Mouse (Mus musculus): ENCODE measurements at regions not wholly inside any gene's neighbourhood (a gene's known extent, or its start where the extent isn't known, plus 50 kb on each side); places are given as distances from the start of the nearest gene placed in this dataset.

GRCm38 (mm10) chr10:99578366-99578765 is 181.1 kb downstream of the Csl start:
- no peaks in the 10 kb centered on the region for H3K4me1 ChIP-seq (ENCODE audit: control insufficient read depth in 1 of 2, insufficient read depth in 2 of 2, low read length in 2 of 2)
- H3K9me3 ChIP-seq (replicated peaks; ENCODE audit: insufficient read depth, low read length): no peaks in the 10 kb centered on the region
- H3K79me2 ChIP-seq (ENCODE audit: control insufficient read depth, insufficient read depth, low read length, poor library complexity): no peaks in the 10 kb centered on the region
- H3K36me3 ChIP-seq (ENCODE audit: control insufficient read depth in 1 of 2, insufficient read depth in 2 of 2, low read length in 2 of 2): no peaks in the 10 kb centered on the region
- DNase-seq (ENCODE audit: low read depth, low spot score): no peak
- no peak overlapping the region for H3K27ac ChIP-seq (ENCODE audit: control insufficient read depth, low read depth, low read length)
- no peaks in the 10 kb centered on the region; a peak in 1 of 4 replicates for H3K27me3 ChIP-seq (ENCODE audit: control insufficient read depth in 1 of 2, insufficient read depth in 2 of 2, low read length in 2 of 2)
- TF ChIP-seq MXI1 (IDR thresholded peaks at IDR 0.05; ENCODE audit: low read depth, low read length) (no peak), ELF1 (IDR thresholded peaks at IDR 0.05; ENCODE audit: low read depth, low read length) (no peak), TAL1 (IDR thresholded peaks at IDR 0.05; ENCODE audit: low read length) (no peak), EP300 (IDR thresholded peaks at IDR 0.05; ENCODE audit: low read depth in 1 of 2, low read length in 2 of 2) (no peak), MAX (IDR thresholded peaks at IDR 0.05; ENCODE audit: low read length) (no peak), CHD2 (IDR thresholded peaks at IDR 0.05; ENCODE audit: low read length) (no peak), MYC (IDR thresholded peaks at IDR 0.05; ENCODE audit: low read depth, low read length) (no peak), ZKSCAN1 (IDR thresholded peaks at IDR 0.05; ENCODE audit: low read depth, low read length) (no peak), E2F4 (IDR thresholded peaks at IDR 0.05; ENCODE audit: borderline replicate concordance, low read depth, low read length) (no peak), HCFC1 (IDR thresholded peaks at IDR 0.05; ENCODE audit: low read depth, low read length) (no peak)
- no peak overlapping the region for H3K4me3 ChIP-seq (ENCODE audit: control insufficient read depth in 1 of 2, insufficient read depth in 1 of 2, low read depth in 2 of 2, low read length in 2 of 2)
- no peak overlapping the region for H3K9ac ChIP-seq (ENCODE audit: control insufficient read depth, low read depth, low read length, poor library complexity, severe bottlenecking)

GRCm38 (mm10) chr10:99580191-99580590 is 179.3 kb downstream of the Csl start:
- H3K9me3 ChIP-seq (replicated peaks; ENCODE audit: insufficient read depth, low read length): no peaks in the 10 kb centered on the region
- no peak overlapping the region for H3K4me3 ChIP-seq (ENCODE audit: control insufficient read depth in 1 of 2, insufficient read depth in 1 of 2, low read depth in 2 of 2, low read length in 2 of 2)
- no peaks in the 10 kb centered on the region for H3K36me3 ChIP-seq (ENCODE audit: control insufficient read depth in 1 of 2, insufficient read depth in 2 of 2, low read length in 2 of 2)
- H3K27ac ChIP-seq (ENCODE audit: control insufficient read depth, low read depth, low read length): no peak overlapping the region
- no peak overlapping the region for H3K9ac ChIP-seq (ENCODE audit: control insufficient read depth, low read depth, low read length, poor library complexity, severe bottlenecking)
- H3K27me3 ChIP-seq (ENCODE audit: control insufficient read depth in 1 of 2, insufficient read depth in 2 of 2, low read length in 2 of 2): no peaks in the 10 kb centered on the region; a peak in 1 of 4 replicates
- H3K4me1 ChIP-seq (ENCODE audit: control insufficient read depth in 1 of 2, insufficient read depth in 2 of 2, low read length in 2 of 2): no peaks in the 10 kb centered on the region
- no peak for DNase-seq (ENCODE audit: low read depth, low spot score)
- no peaks in the 10 kb centered on the region for H3K79me2 ChIP-seq (ENCODE audit: control insufficient read depth, insufficient read depth, low read length, poor library complexity)
- TF ChIP-seq POLR2A (IDR thresholded peaks at IDR 0.05; ENCODE audit: control insufficient read depth in 1 of 2, insufficient read depth in 1 of 2, low read depth in 1 of 2, low read length in 2 of 2, poor library complexity in 1 of 2): no peak
- no peak for TF ChIP-seq ETS1 (IDR thresholded peaks at IDR 0.05; ENCODE audit: low read depth, low read length)
- no peak for TF ChIP-seq MXI1 (IDR thresholded peaks at IDR 0.05; ENCODE audit: low read depth, low read length)
- no peak for TF ChIP-seq NRF1 (IDR thresholded peaks at IDR 0.05; ENCODE audit: insufficient read depth, low read depth, low read length, poor library complexity, severe bottlenecking)
- no peak for TF ChIP-seq MAZ (IDR thresholded peaks at IDR 0.05; ENCODE audit: low read depth, low read length)
- no peak for TF ChIP-seq ZMIZ1 (IDR thresholded peaks at IDR 0.05; ENCODE audit: low read depth, low read length)
- TF ChIP-seq TBP (IDR thresholded peaks at IDR 0.05; ENCODE audit: low read depth, low read length): no peak
- TF ChIP-seq TCF12 (IDR thresholded peaks at IDR 0.05; ENCODE audit: low read depth, low read length): no peak
- TF ChIP-seq JUND (IDR thresholded peaks at IDR 0.05; ENCODE audit: low read depth, low read length): no peak
- no peak for TF ChIP-seq GATA1 (IDR thresholded peaks at IDR 0.05; ENCODE audit: low read depth, low read length)
- TF ChIP-seq POLR2AphosphoS5 (IDR thresholded peaks at IDR 0.05; ENCODE audit: borderline replicate concordance, low read depth, low read length): no peak
- TF ChIP-seq CHD1 (IDR thresholded peaks at IDR 0.05; ENCODE audit: low read depth, low read length): no peak
- no peak for TF ChIP-seq E2F4 (IDR thresholded peaks at IDR 0.05; ENCODE audit: borderline replicate concordance, low read depth, low read length)
- no peak for TF ChIP-seq BHLHE40 (IDR thresholded peaks at IDR 0.05; ENCODE audit: borderline replicate concordance, low read depth, low read length)
- TF ChIP-seq USF1 (IDR thresholded peaks at IDR 0.05; ENCODE audit: low read depth, low read length): no peak
- TF ChIP-seq RCOR1 (IDR thresholded peaks at IDR 0.05; ENCODE audit: low read depth, low read length): no peak
- TF ChIP-seq RAD21 (IDR thresholded peaks at IDR 0.05; ENCODE audit: low read depth, low read length): no peak
- TF ChIP-seq HCFC1 (IDR thresholded peaks at IDR 0.05; ENCODE audit: low read depth, low read length): no peak
- no peak for TF ChIP-seq MAFK (IDR thresholded peaks at IDR 0.05; ENCODE audit: borderline replicate concordance, low read depth, low read length)
- TF ChIP-seq TAL1 (IDR thresholded peaks at IDR 0.05; ENCODE audit: low read length): no peak

All from MEL (cell line).